ENCODE assay signal across 25 mouse cellular contexts in the genomic region with DNA sequence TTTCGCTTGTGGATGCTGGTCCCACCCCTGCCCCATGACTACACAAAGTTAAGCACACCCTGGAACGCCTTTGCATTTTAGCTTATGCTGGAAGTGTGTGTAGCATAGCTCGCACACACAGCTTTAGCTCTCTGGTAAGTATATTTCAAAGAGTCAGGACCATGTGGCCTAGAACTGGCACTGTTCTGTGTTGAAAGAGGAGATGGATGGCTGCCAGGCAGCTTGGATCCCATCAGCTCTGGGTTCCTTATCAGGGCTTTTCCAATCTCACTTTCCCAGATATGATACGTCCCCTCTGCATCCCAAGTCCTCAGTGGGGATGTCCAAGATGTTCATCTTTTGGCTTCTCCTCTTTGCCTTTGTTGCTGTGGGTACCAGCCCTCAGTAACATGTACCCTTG.
DNase-seq lines count a peak whose midpoint lies in the region; ATAC-seq lines count a peak whose summit lies in the region.
"Had no signal": no experiment of that assay in that cellular context is flagged by ENCODE, and none has a peak within 500 bp of the region (broad histone marks: within the 10 kb centered on the region; RNA-seq: fewer than 3 reads in every experiment).

No protein-coding gene starts in this region.

- H3K4me3 ChIP-seq in hindbrain, embryonic 11.5 days (ENCODE audit: low read depth, low read length): no peak overlapping the region
- H3K4me3 ChIP-seq: embryonic facial prominence, embryonic 13.5 days; forebrain, embryonic 10.5 days; forebrain, embryonic 15.5 days; heart, adult 2 months; hindbrain, embryonic 12.5 days; intestine, embryonic 15.5 days; limb, embryonic 12.5 days; liver, embryonic 12.5 days; megakaryocyte, embryonic 14.5 days; midbrain, embryonic 13.5 days had no signal

- no peak overlapping the region for H3K4me2 ChIP-seq in hindbrain, embryonic 11.5 days (replicated peaks; ENCODE audit: low read depth, low read length)
- H3K4me2 ChIP-seq: embryonic facial prominence, embryonic 13.5 days; forebrain, embryonic 15.5 days; hindbrain, embryonic 12.5 days; intestine, embryonic 15.5 days; limb, embryonic 12.5 days; liver, embryonic 12.5 days; midbrain, embryonic 13.5 days had no signal

- H3K27me3 ChIP-seq in hindbrain, embryonic 11.5 days (ENCODE audit: control insufficient read depth, insufficient read depth, low read length): no peaks in the 10 kb centered on the region
- H3K27me3 ChIP-seq: embryonic facial prominence, embryonic 13.5 days; forebrain, embryonic 15.5 days; hindbrain, embryonic 12.5 days; intestine, embryonic 15.5 days; limb, embryonic 12.5 days; midbrain, embryonic 13.5 days; Patski had no signal

- H3K9ac ChIP-seq in hindbrain, embryonic 11.5 days (ENCODE audit: low read depth, low read length): no peak overlapping the region
- H3K9ac ChIP-seq: embryonic facial prominence, embryonic 13.5 days; forebrain, embryonic 15.5 days; hindbrain, embryonic 12.5 days; intestine, embryonic 15.5 days; limb, embryonic 12.5 days; liver, embryonic 12.5 days; liver, postnatal 0 days; midbrain, embryonic 13.5 days had no signal

- H3K36me3 ChIP-seq in hindbrain, embryonic 11.5 days (ENCODE audit: control insufficient read depth, insufficient read depth, low read length): no peaks in the 10 kb centered on the region
- H3K36me3 ChIP-seq: embryonic facial prominence, embryonic 13.5 days; forebrain, embryonic 10.5 days; forebrain, embryonic 15.5 days; hindbrain, embryonic 12.5 days; intestine, embryonic 15.5 days; limb, embryonic 12.5 days; liver, embryonic 12.5 days; midbrain, embryonic 13.5 days had no signal

- WGBS in hindbrain, embryonic 11.5 days: 94% methylated on average over 4 of the region's 4 CpGs

- 0 out of 2 replicates have a peak, but pooled peaks have one; percentile 24 for ATAC-seq in cerebellum, adult (ENCODE audit: insufficient number of reproducible peaks, low FRiP score, low TSS enrichment)
- ATAC-seq in hindbrain, embryonic 11.5 days (ENCODE audit: low FRiP score): no peak
- ATAC-seq: forebrain, embryonic 15.5 days; intestine, embryonic 15.5 days; liver, embryonic 12.5 days; liver, postnatal 0 days; midbrain, embryonic 13.5 days; Patski had no signal

- no peak for DNase-seq in cerebellum, postnatal 4 days (ENCODE audit: low spot score in 2 of 2)
- DNase-seq in cerebellum, adult 11 months: peak; percentile 65
- DNase-seq in cerebellum, adult 8-10 months: peak; percentile 72
- peak; percentile 74 to 84 for DNase-seq in cerebellum, postnatal 25 days
- DNase-seq in hindbrain, embryonic 11.5 days (ENCODE audit: low spot score): no peak
- DNase-seq in left cerebral cortex, adult 11 months (ENCODE audit: low spot score): no peak
- DNase-seq: heart, adult 2 months; heart, postnatal 14 days; kidney, adult 2 months; kidney, postnatal 4 days; liver, postnatal 0 days; lung, postnatal 4 days; thymus, postnatal 4 days had no signal

- no peaks in the 10 kb centered on the region for H3K4me1 ChIP-seq in hindbrain, embryonic 11.5 days (replicated peaks; ENCODE audit: control insufficient read depth, insufficient read depth, low read length)
- H3K4me1 ChIP-seq: forebrain, embryonic 10.5 days; forebrain, embryonic 15.5 days; hindbrain, embryonic 12.5 days; intestine, embryonic 15.5 days; liver, embryonic 12.5 days; megakaryocyte, embryonic 14.5 days; midbrain, embryonic 13.5 days had no signal

- no peaks in the 10 kb centered on the region for H3K9me3 ChIP-seq in hindbrain, embryonic 11.5 days (ENCODE audit: control insufficient read depth, low read length)
- H3K9me3 ChIP-seq: embryonic facial prominence, embryonic 13.5 days; forebrain, embryonic 10.5 days; forebrain, embryonic 15.5 days; hindbrain, embryonic 12.5 days; intestine, embryonic 15.5 days; limb, embryonic 12.5 days; liver, embryonic 12.5 days; megakaryocyte, embryonic 14.5 days; midbrain, embryonic 13.5 days had no signal

- H3K27ac ChIP-seq in hindbrain, embryonic 11.5 days (ENCODE audit: low read depth, low read length): no peak overlapping the region
- H3K27ac ChIP-seq: embryonic facial prominence, embryonic 13.5 days; forebrain, embryonic 10.5 days; forebrain, embryonic 15.5 days; heart, adult 2 months; hindbrain, embryonic 12.5 days; hindbrain, postnatal 0 days; intestine, embryonic 15.5 days; limb, embryonic 12.5 days; liver, embryonic 12.5 days; midbrain, embryonic 13.5 days had no signal

Comparison
In these comparisons a context has a peak if more than half of its experiments do, and no peak if none do; other contexts are left out.
1. DNase-seq: peak in cerebellum, adult 11 months (single experiment), cerebellum, adult 8-10 months (single experiment) and cerebellum, postnatal 25 days (2 of 2); none in cerebellum, postnatal 4 days (0 of 2), hindbrain, embryonic 11.5 days (single experiment) and left cerebral cortex, adult 11 months (single experiment).